Mouse (Mus musculus) gastrocnemius, postnatal 10 days (tissue): ENCODE measurements at regions not wholly inside any gene's neighbourhood (a gene's known extent, or its start where the extent isn't known, plus 50 kb on each side); places are given as distances from the start of the nearest gene placed in this dataset.
"Not testable (repeated sequence)": the region's sequence is repeated elsewhere in the genome, so short reads cannot be mapped to it uniquely, and the experiment has no call there.

ENCODE experiments used
- DNase-seq: peaks from one replicate; pipeline ENCODE4 v3.0.0; 2021; ENCODE audit warnings: mixed read lengths

GRCm38 (mm10) chr19:29869526-29869925 lies 55.4 kb upstream of the Il33 start:
- DNase-seq = no peak

- not testable (repeated sequence) for DNase-seq
Observed at GRCm38 (mm10) chr19:29868681-29869080, 55.9 kb upstream of the Ranbp6 start.

GRCm38 (mm10) chr19:29866822-29867221 lies 54.0 kb upstream of the Ranbp6 start:
- DNase-seq = no peak

GRCm38 (mm10) chr19:29865142-29865541 lies 52.4 kb upstream of the Ranbp6 start:
- DNase-seq = no peak

GRCm38 (mm10) chr19:29862808-29863207 lies 50.0 kb upstream of the Ranbp6 start:
- peak; percentile 27 for DNase-seq
